Mouse (Mus musculus) macrophage (primary cell): ENCODE data around the gene Klf16. TPM values are rescaled to one million over a fixed set of nuclear protein-coding genes. Genes with fewer than 3 reads are reported as not detected.

Experiments
- H3K27ac ChIP-seq: fragments of 350-480 bp; formaldehyde crosslinking; 2 replicates; pipeline ENCODE4 v1.9.0; 2021
- H3K36me3 ChIP-seq: fragments of 350-480 bp; formaldehyde crosslinking; 2 replicates; pipeline ENCODE4 v1.9.0; 2021; ENCODE audit errors: inconsistent target
- H3K4me3 ChIP-seq: fragments of 350-480 bp; formaldehyde crosslinking; 2 replicates; pipeline ENCODE4 v1.9.0; 2021; ENCODE audit errors: inconsistent target
- H3K79me2 ChIP-seq: fragments of 350-480 bp; formaldehyde crosslinking; 2 replicates; pipeline ENCODE4 v1.9.0; 2021; ENCODE audit errors: inconsistent target
- WGBS: methylation state at CpG from one replicate; pipeline ENCODE4 v1.1.7; 2026; ENCODE audit warnings: inconsistent platforms; ENCODE audit not compliant: missing documents; 5-methylcytosine and 5-hydroxymethylcytosine counted together
- polyA plus RNA-seq: library from polyadenylated mRNA; stranded (reverse); fragments of 250-400 nt; gene quantifications from 3 replicates; pipeline ENCODE4 v1.2.4, GENCODE M21; 2018; ENCODE audit warnings: inconsistent platforms
- total RNA-seq, 78 experiments: library from RNA; depleted of rRNA; stranded (reverse); fragments of 250-400 nt; gene quantifications; 1 replicate in 9 of 78; 2 replicates in 24 of 78; 3 replicates in 43 of 78; 4 replicates in 2 of 78; pipeline ENCODE4 v1.2.4; 2018; ENCODE audit warnings: inconsistent platforms in 56 of 78

Gene Klf16
- 1 to 10 TPM in 22 of 26 experiments, under 1 TPM in 4; 0.33 to 6.9 (median 1.9) TPM for total RNA-seq (2018; cell fraction: chromatin; rRNA removed)
- 10 to 100 TPM in 4 of 26 experiments, 1 to 10 TPM in 22; 4.4 to 12.1 (median 8.4) TPM for total RNA-seq (2018; cell fraction: cytosol; rRNA removed)
- total RNA-seq (2018; cell fraction: nucleus; rRNA removed), result 10 to 100 TPM in 1 of 26 experiments, 1 to 10 TPM in 25; 2.1 to 12.3 (median 3.5) TPM
- 3.4 to 12.6 TPM (median 6.0 TPM) in 3 replicates for polyA plus RNA-seq

DNA sequence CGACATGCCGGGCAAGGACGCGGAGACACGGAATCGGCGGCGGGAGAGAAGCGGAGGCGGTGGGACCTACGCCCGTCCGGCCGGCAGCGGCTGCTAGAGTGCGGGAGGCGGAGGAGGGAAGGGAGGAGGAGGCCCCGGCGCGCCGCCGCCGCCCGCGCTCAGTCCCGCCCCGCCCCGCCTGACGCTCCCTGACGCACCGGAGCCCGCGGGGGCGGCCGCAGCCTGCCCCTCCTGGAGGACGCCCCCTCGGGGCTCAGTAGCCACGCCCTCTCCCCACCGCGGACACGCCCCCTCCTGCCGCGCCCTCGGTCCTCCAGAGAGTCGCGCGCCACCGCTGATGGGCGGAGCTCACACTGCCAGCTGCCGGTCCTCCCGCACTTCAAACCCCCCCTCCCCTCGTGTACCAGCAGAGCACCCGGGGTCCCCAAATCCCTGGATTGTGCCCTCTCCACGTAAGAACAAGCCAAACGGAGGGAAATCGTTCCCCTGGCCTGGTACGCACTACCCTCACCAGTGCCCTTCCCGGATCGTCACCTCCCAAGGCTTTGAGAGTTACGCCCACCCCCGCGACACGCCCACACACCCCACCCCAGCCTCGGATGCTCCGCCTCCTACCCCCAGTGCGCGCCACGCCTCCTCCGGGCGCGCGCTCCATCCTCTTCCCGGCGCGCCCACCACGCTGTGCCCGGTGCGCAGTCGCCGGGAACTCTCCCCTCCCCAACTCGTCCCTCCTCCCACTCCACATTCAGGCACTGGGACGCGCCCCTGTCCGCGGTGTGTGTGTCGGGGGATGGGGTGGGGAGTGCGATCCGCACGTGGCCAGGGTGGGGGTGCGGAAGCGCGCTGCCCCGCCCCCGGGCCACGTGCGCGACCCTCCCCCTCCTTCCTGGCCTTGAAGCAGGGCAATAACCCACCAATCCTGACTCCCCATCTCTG is at the start of gene Klf16:
TSS of gene Klf16 (minus strand) at position 127 of the 936 bp plus-strand sequence.
- Histone ChIP-seq H3K36me3 (no peaks in the 10 kb centered on the region), H3K27ac (peak within 1 kb of the TSS; percentile 84), H3K4me3 (peak within 1 kb of the TSS; percentile 62), H3K79me2 (peaks cover 38% of the 10 kb centered on the region)
- under 1% methylated on average over 81 of the region's 97 CpGs for WGBS

DNA sequence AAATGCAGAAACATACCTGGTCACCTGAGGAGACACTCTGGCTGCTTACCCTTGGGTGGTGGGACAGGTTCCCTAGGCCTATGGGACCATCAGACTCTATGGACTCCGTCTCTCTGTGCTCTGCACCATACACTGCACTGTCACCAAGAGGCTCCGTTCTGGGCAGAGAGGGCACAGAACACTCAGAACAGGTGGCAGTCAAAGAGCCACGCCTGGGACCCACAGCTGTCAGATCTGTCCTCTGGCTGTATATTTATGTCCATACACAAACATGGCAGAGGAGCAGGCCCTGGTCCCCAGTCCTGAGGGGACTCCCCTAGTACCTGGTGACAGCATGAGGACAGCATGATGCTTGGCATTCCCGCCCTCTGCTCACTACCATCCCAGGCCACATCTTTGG is 48.6 kb upstream of the Klf16 start:
- no peak overlapping the region for H3K4me3 ChIP-seq
- H3K36me3 ChIP-seq, result no peaks in the 10 kb centered on the region
- 98% methylated on average over 4 of the region's 4 CpGs for WGBS
- no peak overlapping the region for H3K27ac ChIP-seq
- peaks cover 80% of the 10 kb centered on the region for H3K79me2 ChIP-seq

DNA sequence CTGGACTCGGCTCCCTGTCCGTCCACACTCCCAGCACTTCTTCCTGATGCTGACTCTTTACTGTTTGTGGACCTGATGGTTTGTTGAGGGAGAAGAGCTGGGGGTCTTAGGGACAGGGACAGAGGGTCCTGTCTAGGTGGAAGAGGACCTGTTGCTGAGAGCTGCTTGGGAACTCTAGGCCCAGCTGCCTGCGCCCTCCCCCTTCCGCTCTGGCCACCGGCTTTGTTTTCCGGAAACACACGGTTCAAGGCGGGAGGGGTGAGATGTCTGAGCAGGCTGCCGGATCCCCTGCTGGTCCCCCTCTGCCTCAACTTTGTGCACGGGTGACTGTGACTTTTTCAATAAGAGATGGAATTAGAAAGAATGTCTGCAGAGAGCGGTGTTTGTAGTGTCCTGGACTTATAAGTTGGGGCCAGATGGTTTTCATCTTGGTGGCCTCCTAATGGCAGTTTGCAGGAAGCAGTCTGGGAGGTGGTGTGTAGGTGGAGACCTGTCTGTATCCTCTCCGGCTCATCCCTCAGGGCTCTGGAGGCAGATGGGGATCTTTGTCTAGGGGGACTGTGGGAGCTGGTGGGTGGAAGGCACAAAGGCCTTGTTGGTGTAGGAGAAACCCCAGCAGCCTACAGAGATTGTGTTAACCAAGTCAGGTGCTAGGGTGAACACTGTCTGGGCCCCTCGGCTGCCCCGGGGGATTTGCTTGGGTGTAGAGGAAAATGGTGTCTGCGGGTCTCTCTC is 46.5 kb upstream of the Klf16 start:
- H3K27ac ChIP-seq, result peak overlapping the region; percentile 77
- peaks cover 58% of the 10 kb centered on the region for H3K79me2 ChIP-seq
- H3K36me3 ChIP-seq, result no peaks in the 10 kb centered on the region
- peak overlapping the region; percentile 94 for H3K4me3 ChIP-seq
- WGBS, result 3% methylated on average over 15 of the region's 15 CpGs

DNA sequence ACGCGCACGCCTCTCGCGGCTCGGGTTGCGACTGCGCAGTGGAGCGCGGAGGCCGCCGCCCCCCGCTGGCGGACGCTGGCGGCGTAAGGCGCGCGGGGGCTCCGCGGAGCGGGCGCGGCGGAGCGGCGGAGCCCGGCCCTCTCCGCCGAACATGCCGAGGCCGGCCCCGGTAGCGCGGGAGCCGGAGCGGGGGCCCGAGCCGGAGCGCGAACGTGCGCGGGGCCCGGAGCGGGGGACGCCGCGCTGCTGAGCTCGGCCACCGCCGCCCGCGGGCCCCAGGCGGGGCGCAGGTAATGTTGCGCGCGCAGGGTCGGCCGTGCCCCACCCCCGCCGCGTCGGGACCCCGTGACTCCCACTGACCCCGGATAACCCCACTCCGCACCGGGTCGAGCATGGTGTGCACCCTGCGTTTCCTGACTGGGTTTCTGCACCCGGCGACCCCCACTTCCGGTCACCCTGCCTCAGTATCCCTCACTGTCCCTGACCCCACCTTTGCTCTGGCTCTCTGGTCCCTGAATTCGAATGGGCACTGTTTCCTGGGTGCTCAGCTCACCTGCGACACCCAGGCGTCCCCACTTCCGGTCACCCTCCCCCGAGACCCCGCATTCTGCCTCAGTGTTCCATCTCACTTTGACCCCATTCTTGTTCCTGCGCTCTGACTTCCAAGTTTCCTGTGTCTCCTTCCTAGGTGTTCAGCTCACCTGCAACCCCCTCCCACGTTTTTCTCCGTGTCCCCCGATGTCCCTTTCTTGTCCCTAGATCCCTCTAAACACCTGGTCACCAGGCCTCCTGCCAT is 45.7 kb upstream of the Klf16 start, which contains the start of gene Csnk1g2:
TSS of gene Csnk1g2 (plus strand) at position 178 of the 796 bp plus-strand sequence.
- Histone ChIP-seq H3K79me2 (peaks cover 51% of the 10 kb centered on the region), H3K36me3 (no peaks in the 10 kb centered on the region), H3K4me3 (peak within 1 kb of the TSS; percentile 94), H3K27ac (peak within 1 kb of the TSS; percentile 79)
- WGBS, result under 1% methylated on average over 80 of the region's 85 CpGs

DNA sequence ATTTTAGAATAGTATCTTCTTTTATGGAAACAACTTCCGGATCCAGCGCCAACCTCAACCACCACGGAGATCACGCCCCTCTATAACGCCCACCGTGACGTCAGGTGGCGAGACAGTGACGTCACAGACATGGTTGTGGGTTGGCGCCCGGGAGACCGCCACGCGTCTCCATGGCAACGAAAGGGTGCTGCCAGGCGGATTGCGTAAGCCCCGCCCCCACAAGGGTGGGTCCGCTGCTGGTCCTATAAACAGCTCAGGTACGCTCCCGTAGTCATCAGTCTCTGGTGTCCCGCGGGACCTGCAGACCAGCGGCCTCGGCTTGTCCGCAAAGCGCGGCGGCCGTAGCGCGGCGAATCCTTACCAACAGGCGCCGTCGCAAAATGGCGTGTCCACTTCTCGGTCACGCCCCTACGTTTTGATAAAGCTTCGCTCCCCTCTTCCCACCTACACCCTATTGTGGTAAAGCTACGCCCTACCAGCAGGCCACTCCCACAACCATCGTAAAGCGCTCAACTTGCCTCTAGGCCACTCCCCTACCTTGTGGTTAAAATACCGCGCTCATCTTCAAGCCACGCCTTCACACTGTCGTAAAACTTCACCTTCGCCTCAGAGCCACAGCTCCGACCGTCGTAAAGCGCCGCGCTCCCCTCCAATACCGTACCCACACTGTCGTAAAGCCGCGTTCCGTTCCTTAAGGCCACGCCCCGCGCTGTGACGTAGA is 45.0 kb upstream of the Klf16 start:
- peak overlapping the region; percentile 42 for H3K4me3 ChIP-seq
- peak overlapping the region; percentile 79 for H3K27ac ChIP-seq
- no peaks in the 10 kb centered on the region for H3K36me3 ChIP-seq
- under 1% methylated on average over 64 of the region's 64 CpGs for WGBS
- peaks cover 43% of the 10 kb centered on the region for H3K79me2 ChIP-seq

DNA sequence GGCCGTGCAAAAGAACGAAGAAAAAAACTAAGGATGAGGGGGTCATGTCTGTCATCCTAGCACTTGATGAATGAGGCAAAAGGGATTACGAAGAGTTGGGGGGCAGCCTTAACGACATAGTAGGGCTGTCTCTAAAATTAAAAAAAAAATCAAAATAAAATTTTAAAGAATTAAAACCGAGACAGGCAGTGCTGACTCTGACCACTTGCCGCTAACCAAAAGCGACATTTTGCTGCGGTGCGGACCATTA is 44.5 kb upstream of the Klf16 start:
- 0% methylated on average over 7 of the region's 9 CpGs for WGBS

DNA sequence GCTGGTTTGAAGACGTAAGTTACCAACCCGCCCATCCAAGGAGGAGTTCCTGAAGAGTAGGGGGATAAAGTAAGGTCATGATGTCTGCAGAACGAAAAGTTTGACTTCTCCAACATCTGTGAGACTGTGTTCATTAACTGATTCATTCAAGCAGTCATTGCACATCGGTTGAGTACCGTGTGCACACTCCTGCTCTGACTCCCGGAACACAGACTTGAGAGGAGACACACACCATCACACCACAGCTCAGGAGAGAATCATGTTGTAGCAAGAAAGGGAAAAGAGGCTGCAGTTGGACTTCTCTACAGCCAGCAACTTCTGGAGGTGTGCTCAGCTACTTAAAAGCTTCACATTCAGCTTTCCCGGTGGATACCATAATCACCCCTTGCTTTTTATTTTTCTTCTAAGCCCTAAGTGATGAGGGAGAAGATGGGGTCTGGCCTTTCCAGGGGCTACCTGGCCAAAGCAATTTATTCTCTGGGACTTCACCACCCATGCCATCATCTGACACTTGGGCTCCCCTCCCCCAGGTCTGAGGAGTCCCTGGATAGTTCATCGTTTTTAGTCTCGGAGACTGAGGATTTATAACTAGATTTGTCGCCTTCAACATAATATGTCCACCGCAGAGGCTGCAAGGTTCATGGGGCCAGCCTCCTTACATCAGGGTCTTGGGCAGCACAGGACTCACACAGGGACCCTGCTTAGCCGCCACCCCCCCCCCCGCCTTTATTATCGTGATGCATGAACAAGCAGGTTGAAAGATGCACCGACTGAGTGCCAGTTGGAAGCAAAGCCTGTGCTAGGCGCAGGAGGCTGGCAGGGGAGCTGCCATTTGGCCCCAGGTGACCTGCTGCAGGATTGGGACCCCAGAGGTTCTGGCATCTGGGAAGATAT is 43.9 kb upstream of the Klf16 start:
- H3K27ac ChIP-seq, result peak overlapping the region; percentile 79

More for the DNA sequence above, 44.5 kb upstream of the Klf16 start:
- no peaks in the 10 kb centered on the region for H3K36me3 ChIP-seq
- H3K79me2 ChIP-seq, result peaks cover 38% of the 10 kb centered on the region
- peak overlapping the region; percentile 42 for H3K4me3 ChIP-seq
- peak overlapping the region; percentile 79 for H3K27ac ChIP-seq

DNA sequence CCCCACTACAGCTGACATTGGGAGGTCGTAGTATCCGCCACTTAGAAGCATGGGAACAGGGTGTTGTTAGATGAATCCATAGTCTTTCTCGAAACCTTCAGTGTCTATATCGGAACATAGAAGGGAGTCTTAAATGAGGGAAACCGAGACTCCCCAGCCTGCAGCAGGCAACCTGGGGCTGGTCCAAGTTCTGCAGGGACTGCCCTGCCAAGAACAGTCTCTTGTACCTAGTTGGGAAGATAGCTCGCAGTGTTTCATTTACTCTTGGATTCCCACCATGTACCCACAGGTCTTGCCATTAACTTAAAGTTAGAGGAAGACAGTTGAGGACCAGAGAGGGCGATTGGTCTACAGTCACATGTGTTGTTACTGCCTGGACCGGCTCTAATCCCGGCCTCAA is 43.2 kb upstream of the Klf16 start:
- 95% methylated on average over 9 of the region's 9 CpGs for WGBS

More for the DNA sequence above, 43.9 kb upstream of the Klf16 start:
- Histone ChIP-seq H3K36me3 (no peaks in the 10 kb centered on the region), H3K79me2 (peaks cover 33% of the 10 kb centered on the region), H3K4me3 (peak overlapping the region; percentile 42)
- 70% methylated on average over 16 of the region's 16 CpGs for WGBS

DNA sequence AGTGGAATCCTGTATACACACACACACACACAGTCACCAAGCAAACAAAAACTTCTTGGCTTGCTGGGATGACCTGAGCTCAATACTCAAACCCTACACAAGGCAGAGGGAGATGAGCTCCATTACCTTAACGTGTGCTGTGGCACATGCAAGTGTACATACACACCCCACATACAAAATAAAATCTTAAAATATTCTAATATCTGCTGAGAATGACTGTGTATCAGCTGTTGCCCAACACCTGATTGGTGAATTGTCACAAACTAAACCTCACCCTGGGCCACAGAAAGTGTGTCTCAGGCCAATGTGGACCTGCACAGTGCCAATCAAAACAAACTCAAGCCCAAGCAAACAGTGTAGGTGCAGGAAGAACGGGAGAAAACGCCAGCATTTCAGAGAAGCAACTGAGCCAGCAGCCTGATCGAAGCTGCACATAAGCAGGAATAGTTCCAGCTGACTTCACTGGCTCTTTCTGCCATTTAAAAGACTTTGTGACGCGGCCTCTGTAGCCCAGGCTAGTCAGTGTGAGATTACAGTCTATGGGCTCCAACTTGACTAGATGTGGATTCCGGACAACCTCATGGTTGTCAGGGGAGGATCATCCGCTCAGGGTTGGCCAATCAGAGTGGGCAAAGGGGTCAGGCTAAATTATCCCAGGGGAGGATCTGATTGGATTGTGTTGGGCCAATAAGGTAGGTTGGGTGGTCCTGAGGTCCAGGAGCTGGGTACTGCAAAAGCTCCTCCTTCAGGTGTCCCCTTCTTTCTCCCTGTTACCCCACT is 42.5 kb upstream of the Klf16 start:
- peaks cover 19% of the 10 kb centered on the region for H3K79me2 ChIP-seq
- WGBS, result 93% methylated on average over 8 of the region's 8 CpGs
- no peak overlapping the region for H3K4me3 ChIP-seq
- H3K27ac ChIP-seq, result no peak overlapping the region
- peaks cover 8% of the 10 kb centered on the region for H3K36me3 ChIP-seq

More for the DNA sequence above, 43.2 kb upstream of the Klf16 start:
- Histone ChIP-seq H3K27ac (no peak overlapping the region), H3K36me3 (peaks cover 1% of the 10 kb centered on the region; the same call in 1 of the 2 replicates), H3K79me2 (peaks cover 26% of the 10 kb centered on the region), H3K4me3 (no peak overlapping the region)

DNA sequence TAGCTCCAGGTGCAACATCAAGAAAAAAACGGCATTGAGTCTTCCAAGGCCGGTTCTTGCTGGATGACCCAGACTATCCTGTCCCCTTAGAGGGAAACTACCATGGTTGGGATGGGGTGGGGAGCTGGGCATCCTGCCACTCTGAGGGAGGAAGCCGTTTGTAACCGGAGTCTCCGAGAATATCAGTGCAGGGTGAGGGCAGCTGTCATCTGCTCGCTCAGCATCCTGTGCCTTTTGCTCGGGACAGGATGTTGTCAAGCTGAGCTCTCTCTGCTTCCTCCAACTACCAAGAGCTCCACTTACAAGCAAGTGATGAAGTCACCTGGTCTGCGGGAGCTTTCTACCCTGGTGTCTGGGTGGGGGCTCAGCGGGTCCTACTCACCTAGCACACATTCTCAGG is 41.1 kb upstream of the Klf16 start:
- WGBS, result 22% methylated on average over 9 of the region's 9 CpGs
- H3K4me3 ChIP-seq, result no peak overlapping the region
- peaks cover 15% of the 10 kb centered on the region for H3K36me3 ChIP-seq
- H3K79me2 ChIP-seq, result peaks cover 4% of the 10 kb centered on the region
- H3K27ac ChIP-seq, result no peak overlapping the region

DNA sequence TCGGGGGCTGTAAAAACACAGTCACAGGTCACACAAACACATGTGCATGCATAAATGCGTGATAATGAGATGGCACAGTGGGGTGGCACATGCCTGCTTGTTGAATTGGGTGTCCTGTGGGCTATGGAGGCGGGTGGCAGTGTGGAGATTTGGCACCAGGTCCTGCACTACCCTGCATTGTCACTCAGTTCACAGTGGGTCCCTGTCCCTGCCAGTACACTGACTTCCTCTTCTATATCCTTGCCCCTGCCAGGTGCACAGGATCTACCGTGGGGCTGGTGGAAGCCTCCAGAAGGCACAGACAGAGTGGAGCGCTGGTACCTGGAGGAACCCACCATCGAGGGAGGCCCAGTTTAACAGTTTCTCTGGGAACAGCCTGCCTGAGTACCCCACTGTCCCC is 37.2 kb upstream of the Klf16 start:
- Histone ChIP-seq H3K79me2 (peaks cover 2% of the 10 kb centered on the region; the same call in 1 of the 2 replicates), H3K36me3 (peaks cover 15% of the 10 kb centered on the region), H3K4me3 (no peak overlapping the region), H3K27ac (no peak overlapping the region)
- WGBS, result 80% methylated on average over 6 of the region's 6 CpGs

DNA sequence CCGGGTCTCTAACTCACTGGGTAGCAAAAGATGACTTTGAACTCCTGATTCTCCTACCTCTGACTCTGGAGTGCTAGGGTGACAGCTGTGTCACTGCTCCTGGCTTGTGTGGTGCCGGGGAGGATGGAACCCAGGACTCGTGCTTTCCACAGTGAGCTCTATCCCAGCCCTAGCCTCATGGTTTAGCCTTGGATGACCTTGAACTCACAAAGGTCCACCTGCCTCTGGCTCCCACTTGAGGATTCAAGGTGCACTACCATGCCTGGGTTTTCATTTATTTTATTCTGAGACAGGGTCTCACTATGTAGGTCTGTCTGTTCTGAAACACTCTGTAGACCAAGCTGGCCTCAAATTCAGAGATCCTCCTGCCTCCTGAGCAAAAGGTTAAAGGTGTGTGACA is 36.7 kb upstream of the Klf16 start:
- 83% methylated on average over 3 of the region's 3 CpGs for WGBS
- Histone ChIP-seq H3K36me3 (peaks cover 15% of the 10 kb centered on the region), H3K4me3 (no peak overlapping the region), H3K79me2 (peaks cover 7% of the 10 kb centered on the region; the same call in 1 of the 2 replicates), H3K27ac (no peak overlapping the region)
